Mouse (Mus musculus): ENCODE measurements around the gene Krt39. TPM values are rescaled to one million over a fixed set of nuclear protein-coding genes. Genes with fewer than 3 reads are reported as not detected.

Krt39 gene
- polyA plus RNA-seq, 1 experiment from 2014 or later = 0.12 TPM

- no peak for ATAC-seq (ENCODE audit: insufficient number of reproducible peaks, low FRiP score, low TSS enrichment, low read depth)
- whole genome bisulfite sequencing = 30% methylated on average over 7 of the region's 7 CpGs
- H3K9me3 ChIP-seq (ENCODE audit: control insufficient read depth, low read length) = no peaks in the 10 kb centered on the region
- no peak overlapping the region for H3K27ac ChIP-seq (replicated peaks; ENCODE audit: low read depth, low read length)
- H3K4me1 ChIP-seq (ENCODE audit: control insufficient read depth, insufficient read depth, low read length) = no peaks in the 10 kb centered on the region
- no peak overlapping the region for H3K4me3 ChIP-seq (ENCODE audit: low read depth, low read length)
- H3K9ac ChIP-seq (ENCODE audit: low read length) = no peak overlapping the region
- DNase-seq (ENCODE audit: low spot score) = no peak
- H3K4me2 ChIP-seq (ENCODE audit: low read depth, severe bottlenecking) = no peak overlapping the region
- H3K27me3 ChIP-seq (ENCODE audit: control insufficient read depth, insufficient read depth, low read length) = no peaks in the 10 kb centered on the region
- H3K36me3 ChIP-seq (ENCODE audit: control insufficient read depth, insufficient read depth, low read length) = no peaks in the 10 kb centered on the region
These were observed 54.8 kb downstream of the Krt39 start for GRCm38 (mm10) chr11:99466316-99466715.

DNA sequence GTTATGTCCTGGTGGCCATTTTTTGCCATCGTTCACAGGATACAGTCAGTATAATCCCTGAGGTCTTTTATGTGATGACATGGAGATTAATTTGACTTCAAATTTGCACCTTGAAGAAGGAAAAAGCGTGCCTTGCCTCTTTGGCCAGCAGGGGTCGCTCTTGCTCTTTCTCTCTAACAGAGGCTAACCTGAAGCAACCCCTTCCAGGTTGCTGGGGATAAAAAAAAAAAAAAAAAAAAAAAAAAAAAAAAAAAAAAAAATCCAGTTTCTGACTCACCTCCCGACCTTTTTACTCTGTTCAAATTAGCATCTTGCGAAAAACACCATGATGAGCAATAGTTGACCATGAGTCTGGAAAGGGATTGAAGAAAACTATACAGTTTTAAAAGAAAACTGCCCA, 56.3 kb downstream of the Krt39 start:
- H3K4me1 ChIP-seq (ENCODE audit: control insufficient read depth, insufficient read depth, low read length) = no peaks in the 10 kb centered on the region
- H3K36me3 ChIP-seq (ENCODE audit: control insufficient read depth, insufficient read depth, low read length) = no peaks in the 10 kb centered on the region
- no peak overlapping the region for H3K27ac ChIP-seq (replicated peaks; ENCODE audit: low read depth, low read length)
- H3K9ac ChIP-seq (ENCODE audit: low read length) = no peak overlapping the region
- DNase-seq (ENCODE audit: low spot score) (peak; percentile 93), ATAC-seq (ENCODE audit: insufficient number of reproducible peaks, low FRiP score, low TSS enrichment, low read depth) (no peak)
- H3K9me3 ChIP-seq (ENCODE audit: control insufficient read depth, low read length) = no peaks in the 10 kb centered on the region
- H3K4me3 ChIP-seq (ENCODE audit: low read depth, low read length) = no peak overlapping the region
- WGBS = 4% methylated on average over 5 of the region's 5 CpGs
- no peaks in the 10 kb centered on the region for H3K27me3 ChIP-seq (ENCODE audit: control insufficient read depth, insufficient read depth, low read length)
- H3K4me2 ChIP-seq (ENCODE audit: low read depth, severe bottlenecking) = no peak overlapping the region

Other genes with a start within 250 kb of the Krt39 start
- 0.51 TPM in 1 of 2 replicates, not detected in the other for gene Krt24, start 236.1 kb downstream of the Krt39 start, polyA plus RNA-seq (2014; fragmentation: Nextera tagmentation; extraction: Ambion mirVana)
- gene Krt25, start 198.4 kb downstream of the Krt39 start, polyA plus RNA-seq (2014; fragmentation: Nextera tagmentation; extraction: Ambion mirVana) = not detected in 2 replicates
- gene Krt26, start 183.4 kb downstream of the Krt39 start, polyA plus RNA-seq (2014; fragmentation: Nextera tagmentation; extraction: Ambion mirVana) = not detected in 2 replicates
- gene Krt27, start 170.2 kb downstream of the Krt39 start, polyA plus RNA-seq (2014; fragmentation: Nextera tagmentation; extraction: Ambion mirVana) = not detected in 2 replicates
- gene Krt28, start 146.4 kb downstream of the Krt39 start, polyA plus RNA-seq (2014; fragmentation: Nextera tagmentation; extraction: Ambion mirVana) = 0.41 and 0.47 TPM in 2 replicates
- 23.8 and 24.0 TPM in 2 replicates for gene Krt10, start 132.0 kb downstream of the Krt39 start, polyA plus RNA-seq (2014; fragmentation: Nextera tagmentation; extraction: Ambion mirVana)
- not detected in 2 replicates for gene Krt12, start 99.1 kb downstream of the Krt39 start, polyA plus RNA-seq (2014; fragmentation: Nextera tagmentation; extraction: Ambion mirVana)
- 0.32 and 0.44 TPM in 2 replicates for gene Krt20, start 83.2 kb downstream of the Krt39 start, polyA plus RNA-seq (2014; fragmentation: Nextera tagmentation; extraction: Ambion mirVana)
- gene Krt23, start 28.2 kb downstream of the Krt39 start, polyA plus RNA-seq (2014; fragmentation: Nextera tagmentation; extraction: Ambion mirVana) = 0.24 and 0.35 TPM in 2 replicates
- gene Krt40, start 21.8 kb upstream of the Krt39 start, polyA plus RNA-seq (2014; fragmentation: Nextera tagmentation; extraction: Ambion mirVana) = not detected in 2 replicates
- not detected in 2 replicates for gene Krtap3-3, start 29.5 kb upstream of the Krt39 start, polyA plus RNA-seq (2014; fragmentation: Nextera tagmentation; extraction: Ambion mirVana)
- gene Krtap3-2, start 35.5 kb upstream of the Krt39 start, polyA plus RNA-seq (2014; fragmentation: Nextera tagmentation; extraction: Ambion mirVana) = not detected in 2 replicates
- not detected in 2 replicates for gene Gm11939, start 38.1 kb upstream of the Krt39 start, polyA plus RNA-seq (2014; fragmentation: Nextera tagmentation; extraction: Ambion mirVana)
- gene Krtap3-1, start 45.3 kb upstream of the Krt39 start, polyA plus RNA-seq (2014; fragmentation: Nextera tagmentation; extraction: Ambion mirVana) = not detected in 2 replicates
- gene Krtap1-5, start 59.7 kb upstream of the Krt39 start, polyA plus RNA-seq (2014; fragmentation: Nextera tagmentation; extraction: Ambion mirVana) = not detected in 2 replicates
- not detected in 2 replicates for gene Krtap1-4, start 62.3 kb upstream of the Krt39 start, polyA plus RNA-seq (2014; fragmentation: Nextera tagmentation; extraction: Ambion mirVana)
- gene Krtap1-3, start 70.0 kb upstream of the Krt39 start, polyA plus RNA-seq (2014; fragmentation: Nextera tagmentation; extraction: Ambion mirVana) = not detected in 2 replicates
- gene Krtap9-3, start 76.8 kb upstream of the Krt39 start, polyA plus RNA-seq (2014; fragmentation: Nextera tagmentation; extraction: Ambion mirVana) = not detected in 2 replicates
- gene Gm11938, start 82.0 kb upstream of the Krt39 start, polyA plus RNA-seq (2014; fragmentation: Nextera tagmentation; extraction: Ambion mirVana) = not detected in 2 replicates
- gene Gm11937, start 88.9 kb upstream of the Krt39 start, polyA plus RNA-seq (2014; fragmentation: Nextera tagmentation; extraction: Ambion mirVana) = not detected in 2 replicates
- not detected in 2 replicates for gene Krtap2-4, start 93.5 kb upstream of the Krt39 start, polyA plus RNA-seq (2014; fragmentation: Nextera tagmentation; extraction: Ambion mirVana)
- not detected in 2 replicates for gene Gm11562, start 99.1 kb upstream of the Krt39 start, polyA plus RNA-seq (2014; fragmentation: Nextera tagmentation; extraction: Ambion mirVana)
- not detected in 2 replicates for gene Krtap4-1, start 106.9 kb upstream of the Krt39 start, polyA plus RNA-seq (2014; fragmentation: Nextera tagmentation; extraction: Ambion mirVana)
- gene Krtap4-2, start 113.7 kb upstream of the Krt39 start, polyA plus RNA-seq (2014; fragmentation: Nextera tagmentation; extraction: Ambion mirVana) = not detected in 2 replicates
- not detected in 2 replicates for gene Krtap4-7, start 122.8 kb upstream of the Krt39 start, polyA plus RNA-seq (2014; fragmentation: Nextera tagmentation; extraction: Ambion mirVana)
- not detected in 2 replicates for gene Gm11555, start 128.9 kb upstream of the Krt39 start, polyA plus RNA-seq (2014; fragmentation: Nextera tagmentation; extraction: Ambion mirVana)
- gene Gm11563, start 137.6 kb upstream of the Krt39 start, polyA plus RNA-seq (2014; fragmentation: Nextera tagmentation; extraction: Ambion mirVana) = not detected in 2 replicates
- not detected in 2 replicates for gene Krtap4-6, start 144.6 kb upstream of the Krt39 start, polyA plus RNA-seq (2014; fragmentation: Nextera tagmentation; extraction: Ambion mirVana)
- gene Gm14190, start 169.4 kb upstream of the Krt39 start, polyA plus RNA-seq (2014; fragmentation: Nextera tagmentation; extraction: Ambion mirVana) = not detected in 2 replicates
- gene Gm14180, start 213.0 kb upstream of the Krt39 start, polyA plus RNA-seq (2014; fragmentation: Nextera tagmentation; extraction: Ambion mirVana) = not detected in 2 replicates

Data from limb, embryonic 11.5 days (tissue).